Mouse (Mus musculus) layer of hippocampus, postnatal 36 days (tissue): ENCODE data around the gene Slc43a2. TPM values are rescaled to one million over a fixed set of nuclear protein-coding genes. Genes with fewer than 3 reads are reported as not detected.
"Not testable (repeated sequence)": the region's sequence is repeated elsewhere in the genome, so short reads cannot be mapped to it uniquely, and the experiment has no call there.

Experiments used
- DNase-seq, 2 experiments: peaks; one replicate each; pipeline ENCODE4 v3.0.0; 2022
- total RNA-seq, 2 experiments: library from RNA; stranded (reverse); gene quantifications; 2 replicates each; pipeline ENCODE4 v1.2.3; 2021

The Slc43a2 gene
- total RNA-seq, 2 experiments from 2014 or later: 50.7 to 51.3 TPM

GRCm38 (mm10) chr11:75572854-75573650 lies 41.6 kb downstream of the Slc43a2 start:
- DNase-seq: peak; percentile 90 to 92

GRCm38 (mm10) chr11:75574378-75575123 lies 43.1 kb downstream of the Slc43a2 start:
- DNase-seq: no peak

- DNase-seq: no peak
Observed at GRCm38 (mm10) chr11:75575560-75576123, 44.1 kb downstream of the Slc43a2 start.

- no peak for DNase-seq
Observed at GRCm38 (mm10) chr11:75578609-75579008, 47.1 kb downstream of the Slc43a2 start.

- DNase-seq: no peak
Observed at GRCm38 (mm10) chr11:75581495-75582149, 50.1 kb downstream of the Slc43a2 start.

- DNase-seq: no peak
Observed at GRCm38 (mm10) chr11:75583521-75583920, 52.0 kb downstream of the Slc43a2 start.

GRCm38 (mm10) chr11:75585061-75585460 lies 53.6 kb downstream of the Slc43a2 start:
- DNase-seq: no peak

GRCm38 (mm10) chr11:75585978-75586377 lies 54.5 kb downstream of the Slc43a2 start:
- no peak for DNase-seq

GRCm38 (mm10) chr11:75586963-75587362 lies 55.5 kb downstream of the Slc43a2 start:
- no peak for DNase-seq

GRCm38 (mm10) chr11:75587493-75588284 lies 56.2 kb downstream of the Slc43a2 start, which contains the start of gene Pitpna:
TSS of gene Pitpna (plus strand) at chr11:75588097.
- peak; percentile 96 for DNase-seq

- DNase-seq: no peak
Observed at GRCm38 (mm10) chr11:75588285-75588941, 56.9 kb downstream of the Slc43a2 start.

GRCm38 (mm10) chr11:75592612-75593011 lies 61.1 kb downstream of the Slc43a2 start:
- DNase-seq: no peak

GRCm38 (mm10) chr11:75594431-75594830 lies 62.9 kb downstream of the Slc43a2 start:
- no peak for DNase-seq

GRCm38 (mm10) chr11:75595404-75595803 lies 63.9 kb downstream of the Slc43a2 start:
- no peak for DNase-seq

GRCm38 (mm10) chr11:75595816-75596215 lies 64.3 kb downstream of the Slc43a2 start:
- no peak for DNase-seq

- no peak for DNase-seq
Observed at GRCm38 (mm10) chr11:75596726-75597255, 65.3 kb downstream of the Slc43a2 start.

GRCm38 (mm10) chr11:75598004-75598403 lies 66.5 kb downstream of the Slc43a2 start:
- DNase-seq: no peak

GRCm38 (mm10) chr11:75599802-75600201 lies 68.3 kb downstream of the Slc43a2 start:
- DNase-seq: not testable (repeated sequence)

GRCm38 (mm10) chr11:75604826-75605225 lies 73.3 kb downstream of the Slc43a2 start:
- no peak for DNase-seq

GRCm38 (mm10) chr11:75605318-75605717 lies 73.8 kb downstream of the Slc43a2 start:
- DNase-seq: no peak

- no peak for DNase-seq
Observed at GRCm38 (mm10) chr11:75608776-75609175, 77.3 kb downstream of the Slc43a2 start.
